Mouse (Mus musculus): ENCODE measurements around the gene Ptprk.

DNA sequence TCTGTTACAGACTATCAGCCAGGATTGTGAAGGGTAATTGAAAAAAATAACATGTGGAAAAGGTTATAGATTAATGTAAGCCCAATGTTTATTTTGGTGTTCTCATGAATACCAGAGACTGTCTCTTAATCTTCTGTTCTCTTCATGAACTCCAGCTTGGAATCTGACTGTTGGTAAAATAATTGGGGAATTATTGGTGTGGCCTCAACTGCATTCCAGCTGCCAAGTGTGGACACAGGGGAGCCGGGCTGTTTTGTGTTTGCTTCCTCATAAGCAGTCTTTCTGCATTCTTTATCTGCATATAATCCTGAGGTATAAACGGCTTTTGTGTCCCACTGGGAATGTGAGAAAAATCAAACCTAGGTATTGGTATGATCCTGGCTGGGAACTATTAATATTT is 29.3 kb downstream of the Ptprk start:
- TF ChIP-seq POLR2A (IDR thresholded peaks at IDR 0.05; ENCODE audit: insufficient read length, low read depth) (no peak), MAX (IDR thresholded peaks at IDR 0.05; ENCODE audit: low read depth) (no peak), USF1 (IDR thresholded peaks at IDR 0.05; ENCODE audit: low read depth) (no peak), REST (IDR thresholded peaks at IDR 0.05; ENCODE audit: insufficient read depth, insufficient read length) (no peak), TCF12 (IDR thresholded peaks at IDR 0.05; ENCODE audit: insufficient read depth, poor library complexity, severe bottlenecking) (no peak), MYOG (IDR thresholded peaks at IDR 0.05; ENCODE audit: control insufficient read depth in 1 of 3, insufficient read depth in 1 of 3, insufficient read length in 2 of 3, low read depth in 2 of 3) (no peak), POLR2AphosphoS2 (IDR thresholded peaks at IDR 0.05; ENCODE audit: insufficient read length, low read depth) (no peak), E2F4 (IDR thresholded peaks at IDR 0.05; ENCODE audit: insufficient read depth) (no peak), MYOD1 (IDR thresholded peaks at IDR 0.05; ENCODE audit: control insufficient read depth in 1 of 3, insufficient read length in 2 of 3, low read depth in 2 of 3) (no peak), TCF3 (IDR thresholded peaks at IDR 0.05; ENCODE audit: insufficient read length, low read depth) (no peak), CEBPB (IDR thresholded peaks at IDR 0.05; ENCODE audit: insufficient read depth, poor library complexity, severe bottlenecking) (no peak)

Data from myocyte (in vitro differentiated cells).